Mouse (Mus musculus): ENCODE measurements around the gene Tacc3.
A peak's percentile ranks its signal among the peaks of the same experiment; 100 is the strongest.

The Tacc3 gene

GRCm38 (mm10) chr5:33655251-33655840, 2.6 kb upstream of the Tacc3 start:
- DNase-seq: no peak

- DNase-seq: no peak
These were observed 1.2 kb upstream of the Tacc3 start for GRCm38 (mm10) chr5:33656739-33657138.

- no peak for DNase-seq
These were observed 609 bp upstream of the Tacc3 start for GRCm38 (mm10) chr5:33657251-33657786.

GRCm38 (mm10) chr5:33658664-33659050, 729 bp downstream of the Tacc3 start:
- DNase-seq: no peak

- peak; percentile 37 for DNase-seq
These were observed 10.3 kb downstream of the Tacc3 start for GRCm38 (mm10) chr5:33668223-33668622.

- no peak for DNase-seq
These were observed 13.7 kb downstream of the Tacc3 start for GRCm38 (mm10) chr5:33671659-33672058.

GRCm38 (mm10) chr5:33674439-33674838, 16.5 kb downstream of the Tacc3 start:
- DNase-seq: no peak

- DNase-seq: peak; percentile 78
These were observed 18.0 kb downstream of the Tacc3 start for GRCm38 (mm10) chr5:33675964-33676363.

- DNase-seq: no peak
These were observed 20.3 kb downstream of the Tacc3 start for GRCm38 (mm10) chr5:33678244-33678643.

GRCm38 (mm10) chr5:33681044-33681443, 23.1 kb downstream of the Tacc3 start:
- no peak for DNase-seq

- no peak for DNase-seq
These were observed 23.9 kb downstream of the Tacc3 start for GRCm38 (mm10) chr5:33681611-33682388.

- DNase-seq: no peak
These were observed 25.0 kb downstream of the Tacc3 start for GRCm38 (mm10) chr5:33682963-33683362.

GRCm38 (mm10) chr5:33683897-33684652, 26.1 kb downstream of the Tacc3 start:
- peak; percentile 82 for DNase-seq

GRCm38 (mm10) chr5:33684932-33685331, 27.0 kb downstream of the Tacc3 start:
- DNase-seq: no peak

- DNase-seq: peak; percentile 72
These were observed 29.2 kb downstream of the Tacc3 start for GRCm38 (mm10) chr5:33687142-33687541.

- DNase-seq: no peak
These were observed 30.6 kb downstream of the Tacc3 start for GRCm38 (mm10) chr5:33688278-33689220.

GRCm38 (mm10) chr5:33689221-33689844, 31.4 kb downstream of the Tacc3 start:
- peak; percentile 58 for DNase-seq

- DNase-seq: peak; percentile 75
These were observed 32.1 kb downstream of the Tacc3 start for GRCm38 (mm10) chr5:33689852-33690645.

GRCm38 (mm10) chr5:33692393-33692792, 34.5 kb downstream of the Tacc3 start:
- DNase-seq: peak; percentile 59

- DNase-seq: no peak
These were observed 36.5 kb downstream of the Tacc3 start for GRCm38 (mm10) chr5:33694461-33694847.
